Mouse (Mus musculus) intestine, embryonic 15.5 days (tissue): ENCODE data around the gene Calm3. TPM values are rescaled to one million over a fixed set of nuclear protein-coding genes. Genes with fewer than 3 reads are reported as not detected.
A peak's percentile ranks its signal among the peaks of the same experiment; 100 is the strongest.

Experiments
- ATAC-seq: fragments of 200-750 bp; cut with Nextera tagmentation; 2 replicates; pipeline ENCODE4 v1.8.0; 2017; ENCODE audit warnings: moderate TSS enrichment, moderate library complexity
- H3K27ac ChIP-seq: fragments of 300-500 bp; sonication (generic); 2 replicates; pipeline ENCODE4 v1.5.1; 2015; ENCODE audit warnings: mild to moderate bottlenecking, inconsistent platforms
- H3K27me3 ChIP-seq: fragments of 300-500 bp; sonication (generic); replicated peaks from 2 replicates; pipeline ENCODE4 v1.6.1; 2015; ENCODE audit warnings: inconsistent platforms
- H3K36me3 ChIP-seq: fragments of 300-500 bp; sonication (generic); 2 replicates; pipeline ENCODE4 v1.6.1; 2015; ENCODE audit warnings: inconsistent platforms
- H3K4me1 ChIP-seq: fragments of 300-500 bp; sonication (generic); replicated peaks from 2 replicates; pipeline ENCODE4 v1.6.1; 2015; ENCODE audit warnings: inconsistent platforms
- H3K4me2 ChIP-seq: fragments of 300-500 bp; sonication (generic); replicated peaks from 2 replicates; pipeline ENCODE4 v1.6.1; 2015; ENCODE audit warnings: mild to moderate bottlenecking, inconsistent platforms
- H3K4me3 ChIP-seq: fragments of 300-500 bp; sonication (generic); replicated peaks from 2 replicates; pipeline ENCODE4 v1.5.1; 2015; ENCODE audit warnings: inconsistent platforms
- H3K9ac ChIP-seq: fragments of 300-500 bp; sonication (generic); 2 replicates; pipeline ENCODE4 v1.6.1; 2015; ENCODE audit warnings: inconsistent platforms
- H3K9me3 ChIP-seq: fragments of 300-500 bp; sonication (generic); 2 replicates; pipeline ENCODE4 v1.6.1; 2016; ENCODE audit warnings: inconsistent platforms
- WGBS: fragments of 180-500 bp; shearing (Covaris S2); methylation state at CpG from one replicate; pipeline ENCODE4 v1.1.7; 2015; 5-methylcytosine and 5-hydroxymethylcytosine counted together
- polyA plus RNA-seq: library from polyadenylated mRNA; unstranded; fragments of >200 nt; fragmentation: Nextera tagmentation; extraction: Ambion mirVana; gene quantifications from 2 replicates; pipeline ENCODE4 v1.2.1, GENCODE M21; 2015

Calm3 gene
- polyA plus RNA-seq, 1 experiment from 2014 or later = 140 TPM

- ATAC-seq = no peak
- no peaks in the 10 kb centered on the region for H3K9me3 ChIP-seq
- peak overlapping the region; percentile 37 for H3K4me2 ChIP-seq
- no peak overlapping the region for H3K27ac ChIP-seq
- H3K4me3 ChIP-seq = no peak overlapping the region
- H3K9ac ChIP-seq = no peak overlapping the region
- no peaks in the 10 kb centered on the region for H3K36me3 ChIP-seq
- H3K27me3 ChIP-seq = no peaks in the 10 kb centered on the region
- peaks cover 56% of the 10 kb centered on the region for H3K4me1 ChIP-seq
- 29% methylated on average over 11 of the region's 11 CpGs for WGBS
These were observed 15.5 kb downstream of the Calm3 start for GRCm38 (mm10) chr7:16908367-16908766.

- peaks cover 56% of the 10 kb centered on the region for H3K4me1 ChIP-seq
These were observed 16.1 kb downstream of the Calm3 start for GRCm38 (mm10) chr7:16907842-16908241.

GRCm38 (mm10) chr7:16906889-16907559 is 16.9 kb downstream of the Calm3 start:
- H3K4me3 ChIP-seq = no peak overlapping the region
- no peak for ATAC-seq
- H3K4me2 ChIP-seq = peak overlapping the region; percentile 37
- H3K9ac ChIP-seq = no peak overlapping the region
- no peaks in the 10 kb centered on the region for H3K36me3 ChIP-seq
- 91% methylated on average over 41 of the region's 41 CpGs for WGBS
- H3K27me3 ChIP-seq = no peaks in the 10 kb centered on the region
- H3K4me1 ChIP-seq = peaks cover 53% of the 10 kb centered on the region
- no peaks in the 10 kb centered on the region for H3K9me3 ChIP-seq
- H3K27ac ChIP-seq = no peak overlapping the region

More at GRCm38 (mm10) chr7:16907842-16908241, 16.1 kb downstream of the Calm3 start:
- no peak overlapping the region for H3K9ac ChIP-seq
- no peaks in the 10 kb centered on the region for H3K9me3 ChIP-seq
- H3K27ac ChIP-seq = no peak overlapping the region
- H3K4me2 ChIP-seq = peak overlapping the region; percentile 37
- peak overlapping the region; percentile 2; the same call in 1 of the 2 replicates for H3K4me3 ChIP-seq
- 49% methylated on average over 7 of the region's 7 CpGs for WGBS
- H3K36me3 ChIP-seq = no peaks in the 10 kb centered on the region
- no peaks in the 10 kb centered on the region for H3K27me3 ChIP-seq
- no peak for ATAC-seq

GRCm38 (mm10) chr7:16906281-16906680 is 17.6 kb downstream of the Calm3 start, which contains the start of gene Ptgir:
TSS of gene Ptgir (plus strand) at chr7:16906490.
- Histone ChIP-seq H3K4me1 (peaks cover 57% of the 10 kb centered on the region), H3K36me3 (no peaks in the 10 kb centered on the region), H3K9ac (no peak within 1 kb of the TSS), H3K9me3 (no peaks in the 10 kb centered on the region), H3K4me2 (peak within 1 kb of the TSS; percentile 37), H3K27me3 (no peaks in the 10 kb centered on the region), H3K27ac (no peak within 1 kb of the TSS), H3K4me3 (no peak within 1 kb of the TSS)
- no peak for ATAC-seq
- WGBS = 11% methylated on average over 6 of the region's 6 CpGs

- H3K4me1 ChIP-seq = peaks cover 58% of the 10 kb centered on the region
These were observed 18.4 kb downstream of the Calm3 start for GRCm38 (mm10) chr7:16905491-16906021.

GRCm38 (mm10) chr7:16904120-16904675 is 19.7 kb downstream of the Calm3 start:
- ATAC-seq = no peak
- 41% methylated on average over 9 of the region's 10 CpGs for WGBS
- no peak overlapping the region for H3K9ac ChIP-seq
- H3K36me3 ChIP-seq = no peaks in the 10 kb centered on the region
- no peak overlapping the region for H3K4me3 ChIP-seq
- H3K4me2 ChIP-seq = no peak overlapping the region
- H3K9me3 ChIP-seq = no peaks in the 10 kb centered on the region
- no peak overlapping the region for H3K27ac ChIP-seq
- H3K27me3 ChIP-seq = no peaks in the 10 kb centered on the region
- peaks cover 51% of the 10 kb centered on the region for H3K4me1 ChIP-seq

More at GRCm38 (mm10) chr7:16905491-16906021, 18.4 kb downstream of the Calm3 start:
- 41% methylated on average over 9 of the region's 9 CpGs for WGBS
- Histone ChIP-seq H3K4me3 (no peak overlapping the region), H3K9me3 (no peaks in the 10 kb centered on the region), H3K27me3 (no peaks in the 10 kb centered on the region), H3K36me3 (no peaks in the 10 kb centered on the region), H3K4me2 (0 out of 2 replicates have a peak overlapping the region, but pooled peaks have one; percentile 3), H3K27ac (no peak overlapping the region), H3K9ac (no peak overlapping the region)
- no peak for ATAC-seq

GRCm38 (mm10) chr7:16903439-16903955 is 20.4 kb downstream of the Calm3 start:
- Histone ChIP-seq H3K36me3 (no peaks in the 10 kb centered on the region), H3K9ac (no peak overlapping the region), H3K9me3 (no peaks in the 10 kb centered on the region), H3K4me3 (no peak overlapping the region), H3K4me1 (peaks cover 44% of the 10 kb centered on the region), H3K27me3 (no peaks in the 10 kb centered on the region), H3K27ac (no peak overlapping the region), H3K4me2 (no peak overlapping the region)
- no peak for ATAC-seq
- WGBS = 71% methylated on average over 2 of the region's 2 CpGs

GRCm38 (mm10) chr7:16900526-16900925 is 23.4 kb downstream of the Calm3 start:
- H3K9ac ChIP-seq = no peak overlapping the region

GRCm38 (mm10) chr7:16895511-16895910 is 28.4 kb downstream of the Calm3 start:
- Histone ChIP-seq H3K9ac (no peak overlapping the region), H3K27me3 (peaks cover 16% of the 10 kb centered on the region), H3K4me3 (peak overlapping the region; percentile 17), H3K4me1 (peaks cover 38% of the 10 kb centered on the region), H3K9me3 (no peaks in the 10 kb centered on the region), H3K27ac (0 out of 2 replicates have a peak overlapping the region, but pooled peaks have one; percentile 15), H3K36me3 (no peaks in the 10 kb centered on the region), H3K4me2 (peak overlapping the region; percentile 61)
- ATAC-seq = no peak
- WGBS = 24% methylated on average over 10 of the region's 10 CpGs

More at GRCm38 (mm10) chr7:16900526-16900925, 23.4 kb downstream of the Calm3 start:
- H3K27me3 ChIP-seq = no peaks in the 10 kb centered on the region
- no peaks in the 10 kb centered on the region for H3K36me3 ChIP-seq
- no peak overlapping the region for H3K4me2 ChIP-seq
- H3K27ac ChIP-seq = no peak overlapping the region
- H3K4me1 ChIP-seq = peaks cover 20% of the 10 kb centered on the region
- H3K9me3 ChIP-seq = no peaks in the 10 kb centered on the region
- 34% methylated on average over 5 of the region's 5 CpGs for WGBS
- no peak for ATAC-seq
- no peak overlapping the region for H3K4me3 ChIP-seq

- Histone ChIP-seq H3K4me3 (peak overlapping the region; percentile 17), H3K27ac (0 out of 2 replicates have a peak overlapping the region, but pooled peaks have one; percentile 15), H3K4me2 (peak overlapping the region; percentile 61), H3K27me3 (peaks cover 16% of the 10 kb centered on the region), H3K4me1 (peaks cover 38% of the 10 kb centered on the region), H3K36me3 (no peaks in the 10 kb centered on the region), H3K9ac (no peak overlapping the region), H3K9me3 (no peaks in the 10 kb centered on the region)
- WGBS = 1% methylated on average over 24 of the region's 24 CpGs
- ATAC-seq = peak; percentile 9; the same call in 1 of the 2 replicates
These were observed 28.9 kb downstream of the Calm3 start for GRCm38 (mm10) chr7:16895000-16895399.

- peaks cover 16% of the 10 kb centered on the region for H3K27me3 ChIP-seq
- no peak overlapping the region for H3K27ac ChIP-seq
- no peaks in the 10 kb centered on the region for H3K36me3 ChIP-seq
- no peak overlapping the region; the same call in 1 of the 2 replicates for H3K9ac ChIP-seq
- H3K4me3 ChIP-seq = no peak overlapping the region
- no peaks in the 10 kb centered on the region for H3K9me3 ChIP-seq
- ATAC-seq = no peak
- H3K4me2 ChIP-seq = peak overlapping the region; percentile 61; the same call in 1 of the 2 replicates
- H3K4me1 ChIP-seq = peaks cover 38% of the 10 kb centered on the region
- 11% methylated on average over 4 of the region's 4 CpGs for WGBS
These were observed 29.6 kb downstream of the Calm3 start for GRCm38 (mm10) chr7:16894279-16894678.

- H3K4me3 ChIP-seq = no peak overlapping the region
- peaks cover 38% of the 10 kb centered on the region for H3K4me1 ChIP-seq
- no peak overlapping the region for H3K9ac ChIP-seq
- WGBS = 10% methylated on average over 6 of the region's 6 CpGs
- no peak for ATAC-seq
- H3K9me3 ChIP-seq = no peaks in the 10 kb centered on the region
- peaks cover 16% of the 10 kb centered on the region for H3K27me3 ChIP-seq
- H3K36me3 ChIP-seq = no peaks in the 10 kb centered on the region
- no peak overlapping the region for H3K27ac ChIP-seq
- H3K4me2 ChIP-seq = peak overlapping the region; percentile 78; the same call in 1 of the 2 replicates
These were observed 30.3 kb downstream of the Calm3 start for GRCm38 (mm10) chr7:16893612-16894011.
